Mouse (Mus musculus): Measurements from ENCODE around the gene Ttc7b.
A peak's percentile ranks its signal among the peaks of the same experiment; 100 is the strongest.

Ttc7b gene

GRCm38 (mm10) chr12:100520794-100521186, at the start of gene Ttc7b:
TSS of gene Ttc7b (minus strand) at chr12:100520826.
- DNase-seq, result peak; percentile 97

GRCm38 (mm10) chr12:100568831-100569230, 48.2 kb upstream of the Ttc7b start:
- DNase-seq, result peak; percentile 16

- peak; percentile 39 for DNase-seq
These were observed 47.5 kb upstream of the Ttc7b start for GRCm38 (mm10) chr12:100568105-100568504.

GRCm38 (mm10) chr12:100567627-100568026, 47.0 kb upstream of the Ttc7b start:
- DNase-seq, result peak; percentile 17

GRCm38 (mm10) chr12:100553675-100554074, 33.0 kb upstream of the Ttc7b start:
- no peak for DNase-seq

- DNase-seq, result no peak
These were observed 31.3 kb upstream of the Ttc7b start for GRCm38 (mm10) chr12:100551972-100552371.

GRCm38 (mm10) chr12:100544194-100544567, 23.6 kb upstream of the Ttc7b start:
- DNase-seq, result no peak

GRCm38 (mm10) chr12:100543437-100544193, 23.0 kb upstream of the Ttc7b start:
- DNase-seq, result no peak

GRCm38 (mm10) chr12:100542494-100542893, 21.9 kb upstream of the Ttc7b start:
- peak; percentile 61 for DNase-seq

GRCm38 (mm10) chr12:100542076-100542475, 21.4 kb upstream of the Ttc7b start:
- peak; percentile 53 for DNase-seq

GRCm38 (mm10) chr12:100539158-100539714, 18.6 kb upstream of the Ttc7b start:
- DNase-seq, result peak; percentile 90

GRCm38 (mm10) chr12:100538445-100539157, 18.0 kb upstream of the Ttc7b start:
- peak; percentile 97 for DNase-seq

- peak; percentile 66 for DNase-seq
These were observed 16.5 kb upstream of the Ttc7b start for GRCm38 (mm10) chr12:100537091-100537490.

GRCm38 (mm10) chr12:100535028-100535427, 14.4 kb upstream of the Ttc7b start:
- peak; percentile 75 for DNase-seq

GRCm38 (mm10) chr12:100534028-100534427, 13.4 kb upstream of the Ttc7b start:
- peak; percentile 97 for DNase-seq

- peak; percentile 81 for DNase-seq
These were observed 12.6 kb upstream of the Ttc7b start for GRCm38 (mm10) chr12:100533209-100533608.

- DNase-seq, result peak; percentile 80
These were observed 11.1 kb upstream of the Ttc7b start for GRCm38 (mm10) chr12:100531740-100532139.

- DNase-seq, result peak; percentile 79
These were observed 10.2 kb upstream of the Ttc7b start for GRCm38 (mm10) chr12:100530871-100531270.

GRCm38 (mm10) chr12:100529651-100530050, 9.0 kb upstream of the Ttc7b start:
- peak; percentile 90 for DNase-seq

- peak; percentile 98 for DNase-seq
These were observed 8.5 kb upstream of the Ttc7b start for GRCm38 (mm10) chr12:100529172-100529571.

GRCm38 (mm10) chr12:100528246-100528645, 7.6 kb upstream of the Ttc7b start:
- DNase-seq, result peak; percentile 91

GRCm38 (mm10) chr12:100527753-100528152, 7.1 kb upstream of the Ttc7b start:
- peak; percentile 99 for DNase-seq

- peak; percentile 80 for DNase-seq
These were observed 6.6 kb upstream of the Ttc7b start for GRCm38 (mm10) chr12:100527241-100527640.

- DNase-seq, result peak; percentile 51
These were observed 5.3 kb upstream of the Ttc7b start for GRCm38 (mm10) chr12:100525939-100526338.
